Mouse (Mus musculus) retina, postnatal 1 day (tissue): ENCODE results near the gene Rnf149.

Experiments
- DNase-seq: peaks from one replicate; pipeline ENCODE4 v3.0.0-alpha.2; 2012

The Rnf149 gene

DNA sequence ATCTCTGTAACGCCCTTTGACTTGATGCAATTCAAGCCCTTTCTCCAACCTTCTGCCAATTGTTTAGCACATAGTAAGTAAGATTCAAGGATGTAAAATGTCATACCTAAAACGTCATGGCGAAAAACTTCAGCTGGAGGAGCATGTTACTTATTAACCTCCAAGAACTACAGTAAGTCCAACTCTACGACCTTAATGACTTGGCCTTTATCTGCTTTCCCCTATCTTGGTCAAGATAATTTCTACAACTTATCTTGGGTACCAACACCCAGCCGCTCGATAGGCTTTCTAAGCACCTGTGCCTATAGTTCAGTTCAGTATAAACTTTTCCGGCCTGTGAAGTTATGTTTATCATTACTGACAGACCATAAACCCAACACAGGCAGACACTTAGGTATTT, 3.3 kb downstream of the Rnf149 start:
- DNase-seq, result no peak

GRCm38 (mm10) chr1:39571653-39572052, 5.6 kb downstream of the Rnf149 start:
- no peak for DNase-seq

DNA sequence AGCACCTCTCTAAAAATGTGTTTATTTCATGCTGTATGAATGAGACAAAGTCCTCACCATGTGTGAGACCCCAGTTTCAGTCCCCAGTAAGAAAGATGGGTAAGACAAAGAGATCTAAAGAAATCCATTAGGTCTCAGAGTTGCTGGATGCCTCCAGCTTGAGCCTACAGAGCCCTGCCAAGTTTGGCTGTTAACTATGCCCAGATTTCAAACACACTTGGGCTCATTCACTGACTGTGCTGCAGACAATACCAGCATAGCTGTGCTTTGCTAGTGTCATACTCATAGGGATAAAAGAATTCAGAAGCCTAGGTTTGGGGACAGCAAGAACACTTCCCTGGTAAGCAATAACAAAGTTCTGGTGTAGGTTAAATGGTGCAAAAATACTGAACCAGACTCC, 9.1 kb downstream of the Rnf149 start:
- no peak for DNase-seq

DNA sequence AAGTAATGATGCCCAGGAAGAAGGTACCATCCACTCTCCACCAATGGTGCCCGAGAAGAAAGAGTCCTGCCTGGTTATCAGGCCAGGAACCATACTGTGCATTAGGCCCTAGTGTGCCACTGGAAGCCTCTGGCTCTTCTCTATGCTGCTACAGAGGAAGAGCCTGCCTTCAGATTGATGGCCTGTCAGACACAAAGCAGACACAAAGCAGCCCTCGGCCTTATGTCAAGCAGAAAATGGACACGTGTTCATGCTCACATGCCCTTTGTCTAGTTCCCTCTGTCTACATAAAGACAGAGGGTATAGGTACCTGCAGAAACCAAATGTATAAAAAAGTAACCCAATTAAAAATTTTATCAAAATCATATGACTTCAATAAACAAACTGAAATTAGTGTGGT, 12.6 kb downstream of the Rnf149 start:
- peak; percentile 4 for DNase-seq

- no peak for DNase-seq
These were observed 14.0 kb downstream of the Rnf149 start for GRCm38 (mm10) chr1:39563161-39563560.

- no peak for DNase-seq
These were observed 15.3 kb downstream of the Rnf149 start for GRCm38 (mm10) chr1:39561920-39562319.

DNA sequence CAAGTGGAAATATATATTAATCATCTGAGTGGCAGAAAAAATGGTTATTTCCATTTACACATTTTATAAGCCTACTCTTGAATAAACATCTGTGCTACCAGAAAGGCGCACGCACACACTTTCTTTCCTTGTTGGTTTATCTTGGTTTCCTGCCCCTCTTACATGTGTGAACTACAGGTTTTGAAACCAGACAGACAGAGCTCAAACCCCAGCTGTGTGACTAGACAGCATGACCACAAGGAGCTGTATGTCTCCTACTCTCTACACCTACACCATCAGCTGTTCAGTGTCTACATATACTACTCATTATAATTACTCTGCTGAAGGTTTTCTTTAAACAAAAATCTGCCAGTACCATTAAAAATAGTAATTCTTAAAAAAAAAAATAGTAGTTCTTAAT, 18.2 kb downstream of the Rnf149 start:
- DNase-seq, result no peak

GRCm38 (mm10) chr1:39555556-39556415, 21.4 kb downstream of the Rnf149 start:
- no peak for DNase-seq

- DNase-seq, result no peak
These were observed 27.4 kb downstream of the Rnf149 start for GRCm38 (mm10) chr1:39549831-39550230.

DNA sequence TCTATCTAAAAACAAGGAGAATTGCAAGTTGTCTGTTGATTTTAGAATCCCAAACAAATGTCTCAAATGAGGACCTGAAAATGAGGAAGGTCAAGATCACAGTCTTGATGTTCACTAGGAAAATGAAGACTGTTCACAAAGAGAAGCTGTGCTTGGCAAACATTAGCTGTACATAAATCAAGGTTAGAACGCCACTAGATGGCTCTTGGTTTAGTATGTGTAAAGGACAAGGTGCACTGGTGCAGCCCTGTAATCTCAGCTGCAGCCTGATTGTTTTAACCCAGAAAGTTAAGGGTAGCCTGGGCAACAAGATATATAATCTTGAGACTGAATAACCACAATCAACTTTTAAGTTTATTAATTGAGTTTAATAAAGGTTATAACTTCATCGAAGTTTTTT, 30.0 kb downstream of the Rnf149 start:
- no peak for DNase-seq

- DNase-seq, result no peak
These were observed 30.9 kb downstream of the Rnf149 start for GRCm38 (mm10) chr1:39546160-39546866.

DNA sequence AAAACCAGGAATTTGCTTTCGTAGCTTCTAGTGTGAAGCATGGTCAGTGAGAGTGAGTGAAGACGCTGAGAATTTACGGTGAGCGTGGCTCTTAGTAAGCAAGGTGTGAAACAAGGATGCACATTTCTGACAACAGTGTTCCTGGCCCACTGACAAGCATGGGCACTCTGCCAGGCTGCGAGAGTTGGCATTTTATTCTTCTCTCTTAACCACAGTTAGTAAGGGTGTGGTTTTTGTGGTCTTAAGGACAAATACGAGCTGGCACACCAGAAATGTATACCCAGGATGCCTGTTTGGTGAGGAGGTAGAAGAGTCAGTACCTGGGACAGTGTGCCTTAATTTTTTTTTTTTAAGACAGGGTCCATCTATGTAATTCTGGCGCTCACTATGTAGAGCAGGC, 31.6 kb downstream of the Rnf149 start:
- no peak for DNase-seq

DNA sequence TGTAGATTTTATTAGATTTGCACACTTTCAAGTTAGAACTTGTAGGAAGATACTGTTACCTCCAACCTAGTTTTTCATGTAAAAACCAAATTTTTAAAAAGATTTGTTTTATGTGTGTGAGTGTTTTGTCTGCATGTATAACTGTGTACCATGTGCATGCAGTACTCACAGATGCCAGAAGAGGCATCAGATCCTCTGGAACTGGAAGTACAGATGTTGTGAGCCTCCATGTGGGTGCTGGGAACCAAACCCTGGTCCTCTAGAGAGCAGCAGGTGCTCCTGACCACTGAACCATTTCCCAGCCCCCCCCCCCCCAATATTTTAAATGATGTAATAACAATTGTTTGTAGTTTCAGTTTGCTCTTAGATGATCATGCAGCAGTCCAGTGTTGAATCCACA, 36.6 kb downstream of the Rnf149 start:
- DNase-seq, result no peak

- DNase-seq, result no peak
These were observed 39.4 kb downstream of the Rnf149 start for GRCm38 (mm10) chr1:39537631-39538380.

- DNase-seq, result no peak
These were observed 40.5 kb downstream of the Rnf149 start for GRCm38 (mm10) chr1:39536701-39537100.

DNA sequence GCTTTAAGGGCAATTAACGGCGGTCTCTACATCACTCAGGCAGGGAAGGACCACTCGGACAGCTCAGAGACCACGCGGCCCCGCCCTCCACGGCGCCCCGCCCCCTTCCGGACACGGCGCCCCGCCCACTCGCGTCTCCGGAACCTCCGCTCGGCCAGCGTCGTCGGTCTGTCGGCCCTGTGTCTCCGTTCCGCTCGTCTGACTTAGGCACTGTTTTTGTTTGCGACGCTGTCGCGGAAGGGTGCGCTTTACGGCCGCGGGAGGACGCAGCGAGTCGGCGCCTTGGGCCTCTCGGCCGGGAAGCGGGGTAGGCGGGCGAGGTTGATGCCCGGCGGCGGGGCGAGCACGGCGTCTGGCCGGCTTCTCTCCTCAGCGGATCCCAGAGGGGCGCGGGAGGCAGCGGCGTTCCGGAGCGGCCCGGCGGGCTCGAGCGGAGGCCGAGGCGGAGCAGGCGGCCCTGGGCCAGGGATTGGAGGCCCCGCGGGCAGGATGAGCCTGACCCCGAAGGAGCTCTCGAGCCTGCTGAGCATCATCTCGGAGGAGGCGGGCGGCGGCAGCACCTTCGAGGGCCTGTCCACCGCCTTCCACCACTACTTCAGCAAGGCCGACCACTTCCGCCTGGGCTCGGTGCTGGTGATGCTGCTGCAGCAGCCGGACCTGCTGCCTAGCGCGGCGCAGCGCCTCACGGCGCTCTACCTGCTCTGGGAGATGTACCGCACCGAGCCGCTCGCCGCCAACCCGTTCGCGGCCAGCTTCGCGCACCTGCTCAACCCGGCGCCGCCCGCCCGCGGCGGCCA, 41.5 kb downstream of the Rnf149 start:
- DNase-seq, result peak; percentile 99

- no peak for DNase-seq
These were observed 42.4 kb downstream of the Rnf149 start, which contains the start of gene Cnot11 for GRCm38 (mm10) chr1:39534831-39535230. Cnot11 (plus strand) TSS chr1:39534992.

GRCm38 (mm10) chr1:39533917-39534316, 43.3 kb downstream of the Rnf149 start:
- no peak for DNase-seq

GRCm38 (mm10) chr1:39531036-39531435, 46.2 kb downstream of the Rnf149 start:
- no peak for DNase-seq

DNA sequence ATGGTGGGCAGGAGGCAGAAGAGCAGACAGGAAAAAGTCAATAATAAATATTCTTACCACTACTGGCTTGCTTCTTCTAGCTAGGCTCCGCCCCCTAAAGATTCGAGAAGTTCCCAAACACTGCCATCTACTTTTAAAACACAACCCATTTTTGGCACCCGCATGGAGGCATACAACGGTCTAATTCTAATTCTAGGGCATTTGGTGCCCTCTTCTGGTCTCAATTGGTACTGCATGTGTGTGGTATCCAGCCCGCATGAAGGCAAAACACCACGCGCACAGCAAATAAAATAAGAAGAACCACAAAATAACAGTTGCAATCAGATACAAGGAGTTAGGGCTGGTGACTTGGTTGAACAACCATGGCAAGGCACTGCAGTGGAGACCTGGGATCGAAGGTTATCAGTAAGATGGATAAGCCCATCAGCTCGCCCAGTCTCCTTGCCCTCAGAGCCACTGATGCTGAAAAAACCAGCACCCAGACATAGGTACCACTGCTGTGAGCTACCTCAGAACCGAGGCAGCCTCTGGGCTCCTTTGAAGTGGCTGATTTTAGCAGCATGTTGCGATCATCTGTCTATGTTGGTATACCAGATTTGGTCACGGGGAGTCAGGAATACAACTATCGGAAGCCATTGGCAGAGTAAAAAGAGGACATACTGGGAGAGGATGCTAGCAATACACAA, 46.8 kb downstream of the Rnf149 start:
- peak; percentile 86 for DNase-seq

GRCm38 (mm10) chr1:39528319-39528718, 48.9 kb downstream of the Rnf149 start:
- no peak for DNase-seq

GRCm38 (mm10) chr1:39527432-39527831, 49.8 kb downstream of the Rnf149 start:
- DNase-seq, result peak; percentile 85
